21 mouse cellular contexts compared by ENCODE assay signal in genomic region chr9:55348664-55349063, GRCm38 (mm10). TPM values are rescaled to one million over a fixed set of nuclear protein-coding genes. Genes with fewer than 3 reads are reported as not detected.
"Had no signal": no experiment of that assay in that cellular context is flagged by ENCODE, and none has a peak within 500 bp of the region (broad histone marks: within the 10 kb centered on the region; RNA-seq: fewer than 3 reads in every experiment).

No protein-coding gene starts in this region.

- H3K27me3 ChIP-seq: lung, embryonic 15.5 days; midbrain, embryonic 13.5 days; midbrain, embryonic 15.5 days; neural tube, embryonic 12.5 days; stomach, embryonic 15.5 days had no signal

- DNase-seq: liver, postnatal 0 days; lung, adult 2 months; lung, postnatal 14 days; lung, postnatal 36 days; right cerebral cortex, postnatal 14 days; thymus, adult 2 months; thymus, postnatal 25 days; thymus, postnatal 4 days had no signal

- H3K4me2 ChIP-seq: lung, embryonic 15.5 days; midbrain, embryonic 11.5 days; midbrain, embryonic 13.5 days; midbrain, embryonic 15.5 days; neural tube, embryonic 12.5 days; stomach, embryonic 15.5 days had no signal

- H3K4me1 ChIP-seq: lung, embryonic 15.5 days; megakaryocyte, embryonic 14.5 days; midbrain, embryonic 13.5 days; midbrain, embryonic 15.5 days; neural tube, embryonic 12.5 days; stomach, embryonic 15.5 days had no signal

- H3K9me3 ChIP-seq: lung, embryonic 15.5 days; megakaryocyte, embryonic 14.5 days; midbrain, embryonic 13.5 days; midbrain, embryonic 15.5 days; neural tube, embryonic 12.5 days; stomach, embryonic 15.5 days had no signal

- ATAC-seq: liver, postnatal 0 days; lung, postnatal 0 days; midbrain, embryonic 13.5 days; midbrain, embryonic 15.5 days had no signal

- H3K9ac ChIP-seq: liver, postnatal 0 days; lung, embryonic 15.5 days; midbrain, embryonic 13.5 days; midbrain, embryonic 15.5 days; neural tube, embryonic 12.5 days; stomach, embryonic 15.5 days had no signal

- H3K36me3 ChIP-seq: lung, embryonic 15.5 days; midbrain, embryonic 13.5 days; midbrain, embryonic 15.5 days; neural tube, embryonic 12.5 days; stomach, embryonic 15.5 days had no signal

- H3K4me3 ChIP-seq: lung, embryonic 15.5 days; megakaryocyte, embryonic 14.5 days; midbrain, embryonic 13.5 days; midbrain, embryonic 15.5 days; neural tube, embryonic 12.5 days; stomach, embryonic 15.5 days had no signal

- H3K27ac ChIP-seq: lung, embryonic 15.5 days; macrophage; midbrain, embryonic 13.5 days; midbrain, embryonic 15.5 days; neural tube, embryonic 12.5 days; stomach, embryonic 15.5 days; stomach, postnatal 0 days had no signal

RNA-seq across cellular contexts. Expression of gene Tmem266, which starts 22.0 kb away (rescaled TPM):
- total RNA-seq: megakaryocyte progenitor cell, adult 5-6 weeks; monocyte, adult 5-6 weeks had no signal
- polyA plus RNA-seq: liver, postnatal 0 days had no signal

RNA-seq across cellular contexts. Expression of gene Nrg4, which starts 22.0 kb away (rescaled TPM):
- total RNA-seq: midbrain, postnatal 0 days had no signal
